Mouse (Mus musculus): ENCODE measurements around the gene Glg1. TPM values are rescaled to one million over a fixed set of nuclear protein-coding genes. Genes with fewer than 3 reads are reported as not detected.
"Not testable (repeated sequence)": the region's sequence is repeated elsewhere in the genome, so short reads cannot be mapped to it uniquely, and the experiment has no call there.

The Glg1 gene
- polyA plus RNA-seq (2012; rRNA removed) = 66.2 and 69.3 TPM in 2 replicates

DNA sequence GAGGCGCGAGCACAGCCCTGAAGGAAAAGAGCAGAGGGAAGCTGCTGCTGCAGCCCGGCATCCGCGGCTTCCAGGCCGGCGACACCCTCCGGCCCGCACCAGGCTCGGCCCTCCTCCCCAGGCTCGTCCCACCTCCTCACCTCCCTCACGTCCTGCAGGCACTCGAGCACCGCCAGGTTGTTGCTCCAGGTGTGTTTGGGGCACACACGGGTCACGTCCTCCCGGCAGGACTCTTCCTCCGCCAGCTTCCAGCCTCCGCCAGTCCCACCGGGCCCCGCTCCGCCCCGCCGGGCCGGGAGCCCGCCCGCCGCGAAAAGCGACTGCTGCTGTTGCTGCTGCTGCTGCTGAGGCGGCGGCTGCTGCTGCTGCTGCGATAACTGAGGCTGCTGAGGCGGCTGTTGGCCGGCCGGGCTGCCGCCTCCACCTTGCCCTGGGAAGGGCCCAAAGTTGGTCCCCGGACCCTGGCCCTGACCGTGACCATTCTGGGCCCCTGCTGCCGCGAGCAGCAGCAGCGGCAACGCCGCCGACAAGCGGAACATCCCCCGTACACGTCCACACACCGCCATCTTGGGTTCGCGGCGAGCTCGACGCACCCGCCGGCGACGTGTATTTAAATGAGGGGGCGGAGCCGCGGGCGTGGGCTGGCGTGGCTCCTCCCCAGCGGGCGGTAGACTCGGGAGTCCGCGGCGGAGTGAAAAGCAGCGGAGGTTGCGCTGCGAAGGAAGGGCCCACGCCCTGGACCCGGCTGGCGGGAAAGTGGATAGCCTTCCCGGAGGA is at the start of gene Glg1:
Glg1 (minus strand) TSS at position 586 of the 777 bp plus-strand sequence.
- Histone ChIP-seq H3K27ac (ENCODE audit: insufficient read depth, low read length) (peak within 1 kb of the TSS; percentile 90), H3K4me3 (ENCODE audit: insufficient read depth, low read length) (peak within 1 kb of the TSS; percentile 76), H3K4me1 (ENCODE audit: control insufficient read depth, insufficient read depth, low read length) (no peaks in the 10 kb centered on the region)
- TF ChIP-seq CTCF (IDR thresholded peaks at IDR 0.05; ENCODE audit: extremely low read depth, insufficient read depth, low read length) = no peak
- TF ChIP-seq POLR2A (IDR thresholded peaks at IDR 0.05; ENCODE audit: extremely low read depth, insufficient read depth, low read length) = peak; percentile 96

DNA sequence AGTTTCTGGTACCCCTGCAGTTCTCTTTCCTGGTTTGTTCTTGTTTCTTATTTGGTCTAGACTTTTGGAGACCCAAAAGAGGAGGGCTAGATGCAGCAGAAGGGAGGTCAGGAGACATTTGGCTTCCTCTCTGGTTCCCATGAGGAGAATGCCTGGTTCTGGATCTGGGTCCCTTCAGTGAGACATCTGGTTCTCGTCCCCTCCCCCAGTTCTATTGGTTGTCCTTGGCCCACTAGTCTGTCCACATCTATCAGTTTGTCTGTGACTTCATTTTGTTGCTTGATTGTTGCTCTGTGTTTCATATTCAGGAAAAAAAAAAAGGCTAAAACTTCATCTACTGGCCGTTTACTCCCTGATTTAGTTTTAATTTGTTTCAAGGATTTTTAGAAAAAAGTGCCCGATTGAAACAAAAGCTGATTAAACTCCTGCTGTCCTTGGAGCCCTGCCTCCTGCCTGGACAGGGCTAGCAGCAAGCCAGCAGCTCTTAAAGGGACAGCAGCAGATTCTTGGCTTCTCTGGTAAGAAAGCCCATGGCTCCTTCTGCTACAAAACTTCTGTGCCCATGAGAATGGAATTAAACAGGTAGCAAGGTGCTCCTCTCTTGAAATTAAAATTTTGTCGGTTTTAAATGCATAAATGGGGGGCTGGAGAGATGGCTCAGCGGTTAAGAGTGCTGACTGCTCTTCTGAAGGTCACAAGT is 46.2 kb upstream of the Glg1 start:
- Histone ChIP-seq H3K4me3 (ENCODE audit: insufficient read depth, low read length) (no peak overlapping the region), H3K4me1 (ENCODE audit: control insufficient read depth, insufficient read depth, low read length) (peaks cover 3% of the 10 kb centered on the region; the same call in 1 of the 2 replicates), H3K27ac (ENCODE audit: insufficient read depth, low read length) (peak overlapping the region; percentile 65)
- TF ChIP-seq POLR2A (IDR thresholded peaks at IDR 0.05; ENCODE audit: extremely low read depth, insufficient read depth, low read length) (no peak), CTCF (IDR thresholded peaks at IDR 0.05; ENCODE audit: extremely low read depth, insufficient read depth, low read length) (no peak)

- Histone ChIP-seq H3K4me1 (ENCODE audit: control insufficient read depth, insufficient read depth, low read length) (peaks cover 3% of the 10 kb centered on the region; the same call in 1 of the 2 replicates), H3K27ac (ENCODE audit: insufficient read depth, low read length) (peak overlapping the region; percentile 65; the same call in 1 of the 2 replicates), H3K4me3 (ENCODE audit: insufficient read depth, low read length) (no peak overlapping the region)
- no peak for TF ChIP-seq POLR2A (IDR thresholded peaks at IDR 0.05; ENCODE audit: extremely low read depth, insufficient read depth, low read length)
- no peak for TF ChIP-seq CTCF (IDR thresholded peaks at IDR 0.05; ENCODE audit: extremely low read depth, insufficient read depth, low read length)
Observed at GRCm38 (mm10) chr8:111304359-111304758, 45.3 kb upstream of the Glg1 start.

DNA sequence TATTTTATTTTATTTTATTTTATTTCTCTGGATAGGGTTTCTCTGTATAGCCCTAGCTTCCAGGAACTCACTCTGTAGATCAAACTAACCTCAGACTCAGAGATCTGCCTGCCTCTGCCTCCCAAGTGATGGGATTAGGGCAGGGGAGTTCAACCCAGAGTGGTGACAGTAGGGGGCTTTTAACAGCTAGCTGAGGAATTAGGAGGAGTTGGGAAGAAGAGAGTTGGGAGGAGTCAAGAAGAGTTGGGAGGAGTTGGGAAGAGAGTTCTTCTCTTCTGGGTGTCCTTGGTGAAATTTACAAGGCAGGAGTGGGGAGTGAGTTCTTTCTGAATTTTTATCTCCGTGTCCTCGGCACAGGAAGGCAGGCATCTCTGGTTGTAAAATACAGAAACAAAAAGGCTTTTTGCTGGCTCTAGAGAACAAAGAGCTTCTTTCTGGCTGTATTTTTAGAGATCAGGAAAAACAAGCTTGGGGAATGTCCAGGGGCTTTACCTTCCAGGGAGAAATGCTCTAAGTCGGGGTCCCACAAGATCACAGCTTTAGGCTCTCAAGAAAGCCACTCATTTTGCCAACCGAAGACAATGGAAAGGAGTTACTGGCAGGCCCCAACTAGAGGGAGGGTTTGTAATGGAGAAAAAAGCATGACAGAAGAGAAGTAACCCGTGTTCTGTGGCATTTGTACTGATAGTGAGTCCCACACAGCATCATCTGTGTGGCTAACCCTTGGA is 44.2 kb upstream of the Glg1 start:
- H3K27ac ChIP-seq (ENCODE audit: insufficient read depth, low read length); H3K4me3 ChIP-seq (ENCODE audit: insufficient read depth, low read length); H3K4me1 ChIP-seq (ENCODE audit: control insufficient read depth, insufficient read depth, low read length): not testable (repeated sequence)

GRCm38 (mm10) chr8:111300597-111301546 is 41.9 kb upstream of the Glg1 start:
- no peak overlapping the region for H3K4me3 ChIP-seq (ENCODE audit: insufficient read depth, low read length)

DNA sequence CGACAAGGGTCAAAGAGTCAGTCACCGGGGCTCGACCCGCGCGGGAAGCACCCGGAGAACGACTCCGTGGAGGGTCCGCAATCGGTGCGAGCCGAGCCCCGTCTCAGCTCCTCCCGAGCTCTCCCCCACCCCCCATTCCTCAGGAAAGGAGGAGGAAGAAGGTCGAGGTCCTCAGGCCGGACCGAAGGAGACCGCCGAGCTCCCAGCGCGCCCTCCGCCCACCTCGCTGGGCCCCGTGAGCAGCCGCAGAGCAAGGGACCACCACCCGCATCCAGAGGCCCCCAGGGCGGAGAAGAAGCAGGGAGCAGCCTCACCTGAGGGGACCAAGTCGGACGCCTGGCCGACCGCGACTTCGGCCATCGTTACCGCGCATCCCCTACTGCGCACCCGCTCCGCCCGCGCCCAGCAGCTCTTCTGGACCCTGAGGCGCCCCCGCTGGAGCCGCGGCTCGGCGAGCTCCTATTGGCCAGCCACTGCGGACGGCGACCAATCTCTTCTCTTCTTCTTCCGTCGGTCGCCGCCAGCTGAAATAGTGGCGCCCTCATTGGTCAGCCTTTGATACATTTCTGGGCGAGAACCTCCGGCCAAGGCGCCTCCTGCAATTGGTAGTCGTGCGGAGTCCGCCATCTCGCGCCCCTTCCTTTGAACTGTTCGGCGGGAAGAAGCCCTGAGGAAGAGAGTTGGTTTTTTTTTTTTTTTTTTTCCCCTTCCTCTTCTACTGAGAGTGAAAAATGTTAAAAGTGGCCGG is 41.0 kb upstream of the Glg1 start, which contains the start of gene Rfwd3:
Rfwd3 (minus strand) TSS at position 402 of the 748 bp plus-strand sequence.
- Histone ChIP-seq H3K4me3 (ENCODE audit: insufficient read depth, low read length) (peak within 1 kb of the TSS; percentile 99), H3K4me1 (ENCODE audit: control insufficient read depth, insufficient read depth, low read length) (peaks cover 4% of the 10 kb centered on the region; the same call in 1 of the 2 replicates), H3K27ac (ENCODE audit: insufficient read depth, low read length) (peak within 1 kb of the TSS; percentile 56)
- TF ChIP-seq POLR2A (IDR thresholded peaks at IDR 0.05; ENCODE audit: extremely low read depth, insufficient read depth, low read length) (peak; percentile 72), CTCF (IDR thresholded peaks at IDR 0.05; ENCODE audit: extremely low read depth, insufficient read depth, low read length) (no peak)

More at GRCm38 (mm10) chr8:111300597-111301546, 41.9 kb upstream of the Glg1 start:
- Histone ChIP-seq H3K4me1 (ENCODE audit: control insufficient read depth, insufficient read depth, low read length) (peaks cover 4% of the 10 kb centered on the region; the same call in 1 of the 2 replicates), H3K27ac (ENCODE audit: insufficient read depth, low read length) (no peak overlapping the region)
- TF ChIP-seq POLR2A (IDR thresholded peaks at IDR 0.05; ENCODE audit: extremely low read depth, insufficient read depth, low read length) (no peak), CTCF (IDR thresholded peaks at IDR 0.05; ENCODE audit: extremely low read depth, insufficient read depth, low read length) (peak; percentile 15; the same call in 1 of the 2 replicates)

DNA sequence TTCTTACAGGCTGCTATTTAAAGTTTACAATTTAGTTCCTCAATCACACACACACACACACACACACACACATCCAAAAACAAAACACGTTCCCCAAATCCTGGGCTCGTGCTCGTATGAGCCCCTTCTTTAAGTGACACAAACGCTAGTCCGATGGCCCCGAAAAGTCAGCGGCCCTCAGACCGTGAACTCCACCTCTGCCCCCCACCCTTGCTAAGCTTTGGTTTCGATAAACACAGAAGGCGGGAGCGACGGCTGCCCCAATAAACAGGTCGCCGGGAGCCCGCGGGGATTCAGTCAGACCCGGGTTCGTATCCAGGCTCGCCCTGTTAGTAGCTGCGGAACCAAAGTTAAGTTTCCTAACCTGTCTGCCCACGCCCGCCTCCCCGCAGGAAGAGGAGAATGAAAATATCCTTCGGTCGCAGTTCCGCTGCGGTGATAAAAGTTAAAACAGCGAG is 40.4 kb upstream of the Glg1 start:
- H3K4me3 ChIP-seq (ENCODE audit: insufficient read depth, low read length) = peak overlapping the region; percentile 99
- H3K27ac ChIP-seq (ENCODE audit: insufficient read depth, low read length) = peak overlapping the region; percentile 56; the same call in 1 of the 2 replicates
- TF ChIP-seq CTCF (IDR thresholded peaks at IDR 0.05; ENCODE audit: extremely low read depth, insufficient read depth, low read length) = no peak
- TF ChIP-seq POLR2A (IDR thresholded peaks at IDR 0.05; ENCODE audit: extremely low read depth, insufficient read depth, low read length) = no peak
- peaks cover 1% of the 10 kb centered on the region; the same call in 1 of the 2 replicates for H3K4me1 ChIP-seq (ENCODE audit: control insufficient read depth, insufficient read depth, low read length)

- H3K4me1 ChIP-seq (ENCODE audit: control insufficient read depth, insufficient read depth, low read length) = peaks cover 1% of the 10 kb centered on the region; the same call in 1 of the 2 replicates
- H3K4me3 ChIP-seq (ENCODE audit: insufficient read depth, low read length) = no peak overlapping the region
- no peak for TF ChIP-seq CTCF (IDR thresholded peaks at IDR 0.05; ENCODE audit: extremely low read depth, insufficient read depth, low read length)
- no peak for TF ChIP-seq POLR2A (IDR thresholded peaks at IDR 0.05; ENCODE audit: extremely low read depth, insufficient read depth, low read length)
- no peak overlapping the region for H3K27ac ChIP-seq (ENCODE audit: insufficient read depth, low read length)
Observed at GRCm38 (mm10) chr8:111298011-111298410, 39.0 kb upstream of the Glg1 start.
